Mouse (Mus musculus) liver, adult 2 months (tissue): ENCODE data around the gene Exosc7. TPM values are rescaled to one million over a fixed set of nuclear protein-coding genes. Genes with fewer than 3 reads are reported as not detected.

Experiments used
- DNase-seq: peaks from one replicate; pipeline ENCODE4 v3.0.0-alpha.2; 2011; ENCODE audit warnings: low read depth, low spot score; ENCODE audit errors: extremely low read depth
- H3K27ac ChIP-seq: fragments of 200-500 bp; replicated peaks from 2 replicates; pipeline ENCODE4 v1.5.1; 2012; ENCODE audit warnings: low read depth, mild to moderate bottlenecking, control low read depth, inconsistent platforms, low read length; ENCODE audit not compliant: insufficient read depth
- H3K27me3 ChIP-seq: fragments of 200-500 bp; 2 replicates; pipeline ENCODE4 v1.6.1; 2012; ENCODE audit warnings: mild to moderate bottlenecking, moderate library complexity, low read length, inconsistent platforms; ENCODE audit not compliant: control insufficient read depth, insufficient read depth
- H3K36me3 ChIP-seq: fragments of 200-500 bp; 2 replicates; pipeline ENCODE4 v1.6.1; 2012; ENCODE audit warnings: low read length, inconsistent platforms; ENCODE audit not compliant: control insufficient read depth, insufficient read depth
- H3K4me1 ChIP-seq: fragments of 200-500 bp; 2 replicates; pipeline ENCODE4 v1.6.1; 2011; ENCODE audit warnings: low read length; ENCODE audit not compliant: control insufficient read depth, insufficient read depth
- H3K4me3 ChIP-seq: fragments of 200-500 bp; 2 replicates; pipeline ENCODE4 v1.5.1; 2011; ENCODE audit warnings: low read depth, mild to moderate bottlenecking, control low read depth, low read length, moderate library complexity; ENCODE audit not compliant: insufficient read depth
- H3K79me2 ChIP-seq: fragments of 200-500 bp; 2 replicates; pipeline ENCODE4 v1.6.1; 2012; ENCODE audit warnings: inconsistent platforms, mild to moderate bottlenecking, low read length, moderate library complexity; ENCODE audit not compliant: control insufficient read depth, insufficient read depth
- H3K9ac ChIP-seq: fragments of 200-500 bp; 2 replicates; pipeline ENCODE4 v1.6.1; 2012; ENCODE audit warnings: low read depth, mild to moderate bottlenecking, control low read depth, inconsistent platforms, low read length
- CTCF ChIP-seq: fragments of 200-500 bp; IDR thresholded peaks from 2 replicates; pipeline ENCODE4 v1.5.1; 2011; ENCODE audit warnings: low read depth, low read length, control low read depth
- POLR2A ChIP-seq: fragments of 200-500 bp; IDR thresholded peaks from 2 replicates; pipeline ENCODE4 v1.6.1; 2011; ENCODE audit warnings: low read length, control low read depth; ENCODE audit not compliant: insufficient read depth; ENCODE audit errors: extremely low read depth
- WGBS: fragments of 180-500 bp; shearing (Covaris S2); methylation state at CpG from one replicate; pipeline ENCODE4 v1.1.7; 2018; 5-methylcytosine and 5-hydroxymethylcytosine counted together
- polyA plus RNA-seq: library from polyadenylated mRNA; depleted of rRNA; stranded (reverse); fragments of >200 nt; gene quantifications from 2 replicates; pipeline ENCODE4 v1.2.3, GENCODE M21; 2012
- total RNA-seq: library from RNA; depleted of rRNA; stranded (reverse); fragments of >200 nt; gene quantifications from 2 replicates; pipeline ENCODE4 v1.2.3, GENCODE M21; 2014

The Exosc7 gene
- total and polyA plus RNA-seq, 2 experiments, result 23.2 to 44.4 TPM

DNA sequence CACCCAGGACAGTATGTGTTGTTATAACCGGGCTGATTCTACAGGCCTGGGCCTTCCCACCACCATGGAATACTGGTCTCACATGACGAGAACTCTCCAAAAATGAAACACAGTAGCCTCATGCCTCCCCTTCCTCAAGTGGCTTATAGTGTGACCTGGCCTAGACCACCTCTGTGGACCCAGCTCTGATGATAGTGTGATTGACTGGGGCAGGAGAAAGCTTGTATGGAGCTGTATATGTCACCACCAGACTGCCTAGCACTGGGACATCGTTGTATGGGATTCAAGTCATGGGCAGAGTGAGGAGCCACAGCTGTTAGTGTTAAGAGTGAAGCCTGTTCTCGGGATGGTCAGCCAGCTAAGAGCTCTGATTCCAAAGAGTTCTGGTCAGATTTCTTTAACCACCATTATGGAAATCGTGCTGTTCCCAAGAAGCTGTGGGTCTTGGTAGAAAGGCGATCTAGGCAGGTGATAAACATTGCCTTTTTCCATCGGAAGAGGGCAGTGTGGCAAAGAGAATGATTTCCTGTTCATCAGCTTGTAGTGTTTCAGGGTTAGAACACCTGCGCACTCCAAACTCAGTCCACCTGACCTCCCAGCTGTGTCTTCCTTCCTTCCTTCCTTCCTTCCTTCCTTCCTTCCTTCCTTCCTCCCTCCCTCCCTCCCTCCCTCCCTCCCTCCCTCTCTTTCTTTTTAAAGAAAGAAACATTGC is 45.3 kb downstream of the Exosc7 start:
- H3K4me1 ChIP-seq, result peaks cover 4% of the 10 kb centered on the region
- 58% methylated on average over 8 of the region's 8 CpGs for WGBS
- no peak overlapping the region for H3K9ac ChIP-seq
- no peak overlapping the region for H3K27ac ChIP-seq
- no peaks in the 10 kb centered on the region for H3K36me3 ChIP-seq
- peak; percentile 41 for DNase-seq
- H3K27me3 ChIP-seq, result 0 out of 2 replicates have a peak, but pooled peaks cover 6% of the 10 kb centered on the region
- H3K79me2 ChIP-seq, result no peaks in the 10 kb centered on the region
- no peak overlapping the region for H3K4me3 ChIP-seq
- TF ChIP-seq POLR2A, result no peak
- peak; percentile 45 for TF ChIP-seq CTCF

- Histone ChIP-seq H3K36me3 (no peaks in the 10 kb centered on the region), H3K4me3 (no peak overlapping the region), H3K27me3 (0 out of 2 replicates have a peak, but pooled peaks cover 6% of the 10 kb centered on the region), H3K79me2 (no peaks in the 10 kb centered on the region), H3K4me1 (peaks cover 4% of the 10 kb centered on the region), H3K9ac (no peak overlapping the region), H3K27ac (no peak overlapping the region)
- DNase-seq, result peak; percentile 55
- 51% methylated on average over 7 of the region's 7 CpGs for WGBS
- no peak for TF ChIP-seq POLR2A
- TF ChIP-seq CTCF, result peak; percentile 56
Observed at GRCm38 (mm10) chr9:123159330-123159729, 46.3 kb downstream of the Exosc7 start.

DNA sequence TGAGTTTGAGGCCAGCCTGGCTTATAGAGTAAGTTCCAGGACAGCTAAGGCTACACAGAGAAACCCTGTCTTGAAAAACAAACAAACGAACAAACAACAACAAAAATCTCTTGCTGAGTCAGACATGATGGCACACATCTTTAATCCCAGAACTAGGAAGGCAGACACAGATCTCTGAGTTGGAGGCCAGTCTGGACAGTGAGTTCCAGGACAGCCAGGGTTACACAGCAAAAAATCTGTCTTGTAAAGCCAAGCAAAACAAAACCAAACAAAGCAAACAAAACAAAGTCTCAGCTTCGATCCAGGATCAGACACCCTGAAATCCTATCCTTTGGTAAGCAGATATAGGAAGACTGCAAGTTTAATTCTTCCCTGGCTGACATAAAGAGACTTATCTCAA is 48.8 kb downstream of the Exosc7 start:
- H3K27ac ChIP-seq, result no peak overlapping the region
- no peak for TF ChIP-seq POLR2A
- TF ChIP-seq CTCF, result no peak
- H3K4me3 ChIP-seq, result no peak overlapping the region
- H3K4me1 ChIP-seq, result peaks cover 4% of the 10 kb centered on the region
- WGBS, result 35% methylated on average over 2 of the region's 2 CpGs
- peak; percentile 87 for DNase-seq
- no peaks in the 10 kb centered on the region for H3K79me2 ChIP-seq
- 0 out of 2 replicates have a peak, but pooled peaks cover 1% of the 10 kb centered on the region for H3K27me3 ChIP-seq
- no peak overlapping the region for H3K9ac ChIP-seq
- no peaks in the 10 kb centered on the region for H3K36me3 ChIP-seq

DNA sequence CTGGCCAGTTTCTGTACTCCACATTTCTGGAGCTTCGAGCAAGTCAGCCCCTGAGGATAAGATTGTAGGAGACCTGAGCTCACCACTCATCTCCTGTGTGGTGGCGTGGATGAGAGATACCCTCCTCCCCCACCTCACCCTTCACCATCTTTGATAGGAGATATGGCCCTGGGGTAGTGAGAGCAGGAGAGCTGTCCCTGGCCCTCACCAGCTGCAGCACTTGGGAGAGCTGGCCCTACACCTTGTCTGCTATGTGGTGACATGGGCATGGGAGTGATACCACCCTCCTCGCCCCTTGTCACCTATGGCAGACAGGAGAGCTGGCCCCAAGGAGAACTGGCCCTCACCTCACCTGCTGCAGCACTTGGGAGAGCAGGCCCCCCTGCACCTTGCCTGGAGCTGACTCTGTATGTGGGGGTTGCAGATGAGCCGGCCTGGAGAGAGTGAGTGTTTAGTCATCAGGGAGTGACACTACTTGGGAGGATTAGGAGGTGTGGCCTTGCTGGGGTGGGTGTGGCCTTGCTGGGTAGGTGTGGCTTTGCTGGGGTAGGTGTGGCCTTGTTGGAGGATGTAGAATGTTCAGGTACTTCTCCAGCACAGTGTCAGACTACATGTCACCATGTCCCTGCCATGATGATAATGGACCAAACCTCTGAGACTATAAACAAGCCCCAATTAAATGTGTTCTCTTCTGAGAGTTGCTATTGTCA is 50.1 kb downstream of the Exosc7 start:
- no peak for TF ChIP-seq CTCF
- no peak for TF ChIP-seq POLR2A
- no peak overlapping the region for H3K27ac ChIP-seq
- no peaks in the 10 kb centered on the region for H3K36me3 ChIP-seq
- no peaks in the 10 kb centered on the region for H3K79me2 ChIP-seq
- H3K4me3 ChIP-seq, result no peak overlapping the region
- no peak overlapping the region for H3K9ac ChIP-seq
- H3K27me3 ChIP-seq, result no peaks in the 10 kb centered on the region
- no peak for DNase-seq
- WGBS, result 85% methylated on average over 4 of the region's 4 CpGs
- H3K4me1 ChIP-seq, result peaks cover 4% of the 10 kb centered on the region

GRCm38 (mm10) chr9:123165781-123166443 is 52.9 kb downstream of the Exosc7 start:
- WGBS, result 90% methylated on average over 3 of the region's 3 CpGs

More at GRCm38 (mm10) chr9:123165781-123166443, 52.9 kb downstream of the Exosc7 start:
- Histone ChIP-seq H3K9ac (no peak overlapping the region), H3K36me3 (no peaks in the 10 kb centered on the region), H3K4me3 (no peak overlapping the region), H3K27me3 (no peaks in the 10 kb centered on the region), H3K79me2 (no peaks in the 10 kb centered on the region), H3K4me1 (peaks cover 4% of the 10 kb centered on the region), H3K27ac (no peak overlapping the region)
- no peak for DNase-seq
- no peak for TF ChIP-seq CTCF
- no peak for TF ChIP-seq POLR2A
